Mouse (Mus musculus): ENCODE results near the gene Pard3. TPM values are rescaled to one million over a fixed set of nuclear protein-coding genes. Genes with fewer than 3 reads are reported as not detected.

Gene Pard3
- total and polyA plus RNA-seq, 3 experiments = 0.51 to 1.3 (median 0.94) TPM

DNA sequence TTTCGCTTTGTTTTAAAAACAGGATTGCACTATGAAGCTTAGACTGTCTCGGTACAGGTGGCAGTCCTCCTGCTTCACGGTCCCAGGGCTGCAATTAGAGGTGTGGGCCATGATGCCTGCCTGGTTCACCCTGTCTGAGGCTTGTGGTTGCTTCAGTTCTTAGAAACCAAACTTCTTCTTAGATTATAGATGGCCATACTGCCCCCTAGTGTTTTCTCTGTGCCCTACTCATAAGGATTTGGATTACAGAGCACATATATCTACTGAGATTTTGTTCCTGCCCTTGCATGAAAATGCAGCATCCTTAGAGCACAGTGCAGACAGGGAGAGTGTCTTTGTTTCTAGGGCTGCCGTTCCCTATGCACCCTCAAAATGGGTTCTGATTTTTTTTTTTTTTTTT is 114.9 kb downstream of the Pard3 start (continued):
- no peak for TF ChIP-seq MAFK (IDR thresholded peaks at IDR 0.05; ENCODE audit: insufficient replicate concordance, low read length)
- TF ChIP-seq USF2 (conservative IDR thresholded peaks at IDR 0.05; ENCODE audit: low read depth, low read length) = no peak
- no peak for TF ChIP-seq TBP (conservative IDR thresholded peaks at IDR 0.05; ENCODE audit: low read depth, low read length)
- TF ChIP-seq PAX5 (IDR thresholded peaks at IDR 0.05; ENCODE audit: low read length) = no peak
- no peak for TF ChIP-seq UBTF (IDR thresholded peaks at IDR 0.05; ENCODE audit: low read depth, low read length)
- TF ChIP-seq JUND (conservative IDR thresholded peaks at IDR 0.05; ENCODE audit: low read depth, low read length) = no peak
- no peak for TF ChIP-seq ETS1 (conservative IDR thresholded peaks at IDR 0.05; ENCODE audit: low read depth, low read length)
- TF ChIP-seq ZC3H11A (IDR thresholded peaks at IDR 0.05; ENCODE audit: low read depth, low read length) = peak; percentile 23; the same call in 1 of the 2 replicates
- TF ChIP-seq RAD21 (IDR thresholded peaks at IDR 0.05; ENCODE audit: low read depth, low read length) = peak; percentile 81

- H3K9me3 ChIP-seq (replicated peaks; ENCODE audit: low read length) = no peaks in the 10 kb centered on the region
- H3K9ac ChIP-seq (ENCODE audit: insufficient read depth, low read depth) = no peak overlapping the region
- no peaks in the 10 kb centered on the region for H3K79me2 ChIP-seq (replicated peaks; ENCODE audit: control insufficient read depth, extremely low read depth, insufficient read depth, poor library complexity, severe bottlenecking)
- DNase-seq (ENCODE audit: extremely low read depth) = no peak
- H3K4me3 ChIP-seq (replicated peaks in 1 of 3; ENCODE audit: low read depth in 2 of 3, low read length in 2 of 3, poor library complexity in 1 of 3) = no peak overlapping the region
- H3K4me2 ChIP-seq (ENCODE audit: insufficient read depth, low read depth, poor library complexity, severe bottlenecking) = no peak overlapping the region
- H3K4me1 ChIP-seq (ENCODE audit: control insufficient read depth in 1 of 2, insufficient read depth in 2 of 2) = peaks cover 0 to 23% of the 10 kb centered on the region in 2 experiments; a peak in 2 of 4 replicates
- in situ Hi-C loops (cut with MboI; ENCODE audit: low pct_ligation_motif_present, low pct_unique_long_range_greater_than_20kb, low sequenced_read_pairs) = loop anchor here (25.0 kb wide), 2 partner anchors 231 to 1331 kb away; no protein-coding TSS in a partner anchor
- no peaks in the 10 kb centered on the region for H3K36me3 ChIP-seq (replicated peaks in 1 of 2; ENCODE audit: control insufficient read depth in 1 of 2, insufficient read depth in 1 of 2, low read length in 1 of 2)
- no peak overlapping the region for H3K27ac ChIP-seq (ENCODE audit: insufficient read depth, low read depth)
- dilution Hi-C loops (cut with MboI; ENCODE audit: extremely low pct_ligation_motif_present, extremely low pct_unique_long_range_greater_than_20kb, low sequenced_read_pairs) = no loop called here
- TF ChIP-seq POLR2A (IDR thresholded peaks at IDR 0.05; ENCODE audit: low read depth, low read length) (no peak), PAX5 (IDR thresholded peaks at IDR 0.05; ENCODE audit: low read length) (no peak), ELF1 (IDR thresholded peaks at IDR 0.05; ENCODE audit: low read depth, low read length) (no peak), USF1 (IDR thresholded peaks at IDR 0.05; ENCODE audit: low read depth, low read length) (no peak), CHD2 (IDR thresholded peaks at IDR 0.05; ENCODE audit: low read length) (no peak), JUN (IDR thresholded peaks at IDR 0.05; ENCODE audit: insufficient read depth, low read depth, low read length) (no peak), CHD1 (IDR thresholded peaks at IDR 0.05; ENCODE audit: low read depth, low read length) (no peak), E2F4 (IDR thresholded peaks at IDR 0.05; ENCODE audit: insufficient replicate concordance, low read depth, low read length) (no peak), HCFC1 (IDR thresholded peaks at IDR 0.05; ENCODE audit: low read depth, low read length) (no peak), MEF2A (IDR thresholded peaks at IDR 0.05; ENCODE audit: borderline replicate concordance, low read depth, low read length) (no peak), ZMIZ1 (IDR thresholded peaks at IDR 0.05; ENCODE audit: low read depth, low read length) (no peak), POLR2AphosphoS2 (IDR thresholded peaks at IDR 0.05; ENCODE audit: low read depth, low read length) (no peak), RAD21 (IDR thresholded peaks at IDR 0.05; ENCODE audit: low read depth, low read length) (no peak), JUND (conservative IDR thresholded peaks at IDR 0.05; ENCODE audit: low read depth, low read length) (no peak), MAX (IDR thresholded peaks at IDR 0.05; ENCODE audit: low read length) (no peak), ZC3H11A (IDR thresholded peaks at IDR 0.05; ENCODE audit: low read depth, low read length) (no peak)
- no peaks in the 10 kb centered on the region for H3K27me3 ChIP-seq (replicated peaks)
These were observed 117.6 kb downstream of the Pard3 start for GRCm38 (mm10) chr8:127181246-127181645.
